Mouse (Mus musculus): ENCODE data around the gene Gm10097. TPM values are rescaled to one million over a fixed set of nuclear protein-coding genes. Genes with fewer than 3 reads are reported as not detected.

Gm10097 gene
- polyA plus RNA-seq, 1 experiment from 2014 or later = 0.14 TPM

- no peak overlapping the region for H3K9ac ChIP-seq (ENCODE audit: low read depth, low read length)
- H3K4me1 ChIP-seq (replicated peaks; ENCODE audit: control insufficient read depth, insufficient read depth, low read length) = no peaks in the 10 kb centered on the region
- H3K4me2 ChIP-seq (replicated peaks; ENCODE audit: low read depth) = no peak overlapping the region
- H3K27ac ChIP-seq (ENCODE audit: low read depth, low read length) = no peak overlapping the region
- H3K36me3 ChIP-seq (ENCODE audit: control insufficient read depth, insufficient read depth) = peaks cover 21% of the 10 kb centered on the region
- no peak for TF ChIP-seq CTCF (IDR thresholded peaks at IDR 0.05; ENCODE audit: low read depth)
- H3K9me3 ChIP-seq (ENCODE audit: control insufficient read depth) = no peaks in the 10 kb centered on the region
- no peak overlapping the region for H3K4me3 ChIP-seq (ENCODE audit: low read depth, low read length)
- no peak for ATAC-seq
- H3K27me3 ChIP-seq (replicated peaks; ENCODE audit: control insufficient read depth, insufficient read depth, low read length) = no peaks in the 10 kb centered on the region
- WGBS = 79% methylated on average over 3 of the region's 3 CpGs
Observed at GRCm38 (mm10) chr10:5056940-5057339, 12.1 kb upstream of the Gm10097 start.

DNA sequence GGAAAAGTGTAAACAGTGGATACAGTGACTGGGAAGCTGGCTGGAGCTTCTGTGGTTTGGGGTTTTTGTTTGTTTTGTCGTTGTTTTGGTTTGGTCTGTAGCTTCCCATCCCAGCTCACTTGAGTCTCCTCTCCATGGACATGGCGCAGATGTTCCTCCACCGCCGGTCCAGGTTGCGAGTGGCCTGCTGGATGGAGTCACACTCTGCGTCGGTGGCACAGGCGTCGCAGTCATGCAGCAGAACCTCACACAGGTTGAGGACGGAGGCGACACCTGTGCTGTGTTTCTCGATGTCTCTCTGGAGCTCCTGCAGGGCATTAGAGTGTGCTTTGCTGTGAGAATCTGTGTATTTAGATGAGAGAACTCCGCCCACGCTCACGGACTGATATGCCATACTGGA, 11.3 kb upstream of the Gm10097 start:
- no peak overlapping the region for H3K4me2 ChIP-seq (replicated peaks; ENCODE audit: low read depth)
- WGBS = 85% methylated on average over 15 of the region's 15 CpGs
- H3K27me3 ChIP-seq (replicated peaks; ENCODE audit: control insufficient read depth, insufficient read depth, low read length) = no peaks in the 10 kb centered on the region
- ATAC-seq = no peak
- H3K9me3 ChIP-seq (ENCODE audit: control insufficient read depth) = no peaks in the 10 kb centered on the region
- no peak overlapping the region for H3K4me3 ChIP-seq (ENCODE audit: low read depth, low read length)
- peaks cover 21% of the 10 kb centered on the region for H3K36me3 ChIP-seq (ENCODE audit: control insufficient read depth, insufficient read depth)
- no peak for TF ChIP-seq CTCF (IDR thresholded peaks at IDR 0.05; ENCODE audit: low read depth)
- H3K4me1 ChIP-seq (replicated peaks; ENCODE audit: control insufficient read depth, insufficient read depth, low read length) = no peaks in the 10 kb centered on the region
- no peak overlapping the region for H3K9ac ChIP-seq (ENCODE audit: low read depth, low read length)
- H3K27ac ChIP-seq (ENCODE audit: low read depth, low read length) = no peak overlapping the region

GRCm38 (mm10) chr10:5058876-5059275, 10.1 kb upstream of the Gm10097 start:
- Histone ChIP-seq H3K9me3 (ENCODE audit: control insufficient read depth) (no peaks in the 10 kb centered on the region), H3K9ac (ENCODE audit: low read depth, low read length) (no peak overlapping the region), H3K27me3 (replicated peaks; ENCODE audit: control insufficient read depth, insufficient read depth, low read length) (no peaks in the 10 kb centered on the region), H3K4me2 (replicated peaks; ENCODE audit: low read depth) (no peak overlapping the region), H3K27ac (ENCODE audit: low read depth, low read length) (no peak overlapping the region), H3K36me3 (ENCODE audit: control insufficient read depth, insufficient read depth) (peaks cover 21% of the 10 kb centered on the region), H3K4me3 (ENCODE audit: low read depth, low read length) (no peak overlapping the region), H3K4me1 (replicated peaks; ENCODE audit: control insufficient read depth, insufficient read depth, low read length) (no peaks in the 10 kb centered on the region)
- TF ChIP-seq CTCF (IDR thresholded peaks at IDR 0.05; ENCODE audit: low read depth) = no peak
- 80% methylated on average over 2 of the region's 2 CpGs for whole genome bisulfite sequencing
- ATAC-seq = no peak

- peaks cover 21% of the 10 kb centered on the region for H3K36me3 ChIP-seq (ENCODE audit: control insufficient read depth, insufficient read depth)
- ATAC-seq = no peak
- 54% methylated on average over 2 of the region's 2 CpGs for WGBS
Observed at GRCm38 (mm10) chr10:5059983-5060382, 9.0 kb upstream of the Gm10097 start.

DNA sequence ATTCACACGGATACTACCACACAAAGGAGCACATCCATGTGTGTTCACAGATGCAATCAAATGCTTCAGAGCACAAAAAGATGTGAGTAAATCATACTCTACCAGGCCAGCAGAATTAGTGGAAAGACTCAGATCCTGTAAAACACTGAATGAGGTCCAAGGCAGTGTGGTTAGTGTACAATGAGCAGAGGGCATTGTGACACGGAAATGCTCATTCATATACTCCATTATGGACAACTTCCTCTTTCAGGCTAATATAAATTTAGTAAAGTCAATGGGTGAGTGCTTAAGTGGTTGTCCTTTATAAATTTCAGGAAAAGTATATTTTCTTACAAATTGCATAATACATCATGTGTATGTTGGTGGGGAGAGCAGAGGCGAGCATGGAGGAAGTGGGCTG, 1.9 kb upstream of the Gm10097 start:
- no peaks in the 10 kb centered on the region for H3K27me3 ChIP-seq (replicated peaks; ENCODE audit: control insufficient read depth, insufficient read depth, low read length)
- no peaks in the 10 kb centered on the region for H3K9me3 ChIP-seq (ENCODE audit: control insufficient read depth)
- ATAC-seq = no peak
- H3K36me3 ChIP-seq (ENCODE audit: control insufficient read depth, insufficient read depth) = peaks cover 3% of the 10 kb centered on the region; the same call in 1 of the 2 replicates
- no peak overlapping the region for H3K27ac ChIP-seq (ENCODE audit: low read depth, low read length)
- no peak overlapping the region for H3K4me2 ChIP-seq (replicated peaks; ENCODE audit: low read depth)
- no peak overlapping the region for H3K9ac ChIP-seq (ENCODE audit: low read depth, low read length)
- no peak overlapping the region for H3K4me3 ChIP-seq (ENCODE audit: low read depth, low read length)
- no peak for TF ChIP-seq CTCF (IDR thresholded peaks at IDR 0.05; ENCODE audit: low read depth)
- no peaks in the 10 kb centered on the region for H3K4me1 ChIP-seq (replicated peaks; ENCODE audit: control insufficient read depth, insufficient read depth, low read length)
- 71% methylated on average over 3 of the region's 3 CpGs for WGBS

More at GRCm38 (mm10) chr10:5059983-5060382, 9.0 kb upstream of the Gm10097 start:
- Histone ChIP-seq H3K4me2 (replicated peaks; ENCODE audit: low read depth) (no peak overlapping the region), H3K4me1 (replicated peaks; ENCODE audit: control insufficient read depth, insufficient read depth, low read length) (no peaks in the 10 kb centered on the region), H3K9ac (ENCODE audit: low read depth, low read length) (no peak overlapping the region), H3K9me3 (ENCODE audit: control insufficient read depth) (no peaks in the 10 kb centered on the region), H3K27ac (ENCODE audit: low read depth, low read length) (no peak overlapping the region), H3K27me3 (replicated peaks; ENCODE audit: control insufficient read depth, insufficient read depth, low read length) (no peaks in the 10 kb centered on the region), H3K4me3 (ENCODE audit: low read depth, low read length) (no peak overlapping the region)
- TF ChIP-seq CTCF (IDR thresholded peaks at IDR 0.05; ENCODE audit: low read depth) = no peak

- no peak for ATAC-seq
- Histone ChIP-seq H3K4me1 (replicated peaks; ENCODE audit: control insufficient read depth, insufficient read depth, low read length) (no peaks in the 10 kb centered on the region), H3K4me3 (ENCODE audit: low read depth, low read length) (no peak overlapping the region), H3K27me3 (replicated peaks; ENCODE audit: control insufficient read depth, insufficient read depth, low read length) (no peaks in the 10 kb centered on the region), H3K27ac (ENCODE audit: low read depth, low read length) (no peak overlapping the region), H3K9me3 (ENCODE audit: control insufficient read depth) (no peaks in the 10 kb centered on the region), H3K36me3 (ENCODE audit: control insufficient read depth, insufficient read depth) (peaks cover 12% of the 10 kb centered on the region; the same call in 1 of the 2 replicates), H3K4me2 (replicated peaks; ENCODE audit: low read depth) (no peak overlapping the region), H3K9ac (ENCODE audit: low read depth, low read length) (no peak overlapping the region)
- TF ChIP-seq CTCF (IDR thresholded peaks at IDR 0.05; ENCODE audit: low read depth) = no peak
- 89% methylated on average over 11 of the region's 11 CpGs for WGBS
Observed at GRCm38 (mm10) chr10:5070168-5070940, 1.4 kb downstream of the Gm10097 start.

Data from intestine, postnatal 0 days (tissue).